Mouse (Mus musculus) spleen, postnatal 14 days (tissue): Measurements from ENCODE around the gene Usp33.

Experiments used
- DNase-seq, 2 experiments: peaks; one replicate each; pipeline ENCODE4 v3.0.0; 2021 to 2022; ENCODE audit warnings: low spot score in 2 of 2

The Usp33 gene

GRCm38 (mm10) chr3:152342961-152343517, 3.2 kb upstream of the Usp33 start:
- no peak for DNase-seq

- no peak for DNase-seq
These were observed 409 bp downstream of the Usp33 start for GRCm38 (mm10) chr3:152346633-152347141.

GRCm38 (mm10) chr3:152347227-152347626, 949 bp downstream of the Usp33 start:
- DNase-seq: no peak

GRCm38 (mm10) chr3:152348011-152348830, 1.9 kb downstream of the Usp33 start:
- DNase-seq: no peak

GRCm38 (mm10) chr3:152350431-152350830, 4.2 kb downstream of the Usp33 start:
- no peak for DNase-seq

GRCm38 (mm10) chr3:152350966-152351365, 4.7 kb downstream of the Usp33 start:
- DNase-seq: no peak

GRCm38 (mm10) chr3:152352289-152352688, 6.0 kb downstream of the Usp33 start:
- no peak for DNase-seq

- no peak for DNase-seq
These were observed 7.3 kb downstream of the Usp33 start for GRCm38 (mm10) chr3:152353434-152354177.

- DNase-seq: peak in 1 of 2 experiments; percentile 13
These were observed 9.1 kb downstream of the Usp33 start for GRCm38 (mm10) chr3:152355361-152355760.

GRCm38 (mm10) chr3:152356751-152357150, 10.5 kb downstream of the Usp33 start:
- no peak for DNase-seq

GRCm38 (mm10) chr3:152359151-152359550, 12.9 kb downstream of the Usp33 start:
- no peak for DNase-seq

- no peak for DNase-seq
These were observed 17.9 kb downstream of the Usp33 start for GRCm38 (mm10) chr3:152364181-152364580.

- no peak for DNase-seq
These were observed 29.8 kb downstream of the Usp33 start for GRCm38 (mm10) chr3:152376063-152376462.

- DNase-seq: no peak
These were observed 37.8 kb downstream of the Usp33 start for GRCm38 (mm10) chr3:152384106-152384505.

GRCm38 (mm10) chr3:152395350-152396277, 49.3 kb downstream of the Usp33 start, which contains the start of gene Zzz3:
Gene Zzz3, plus strand, starts transcription at chr3:152395473.
- DNase-seq: peak; percentile 83 to 86

GRCm38 (mm10) chr3:152396278-152396987, 50.2 kb downstream of the Usp33 start:
- peak; percentile 97 for DNase-seq

- peak in 1 of 2 experiments; percentile 14 for DNase-seq
These were observed 50.7 kb downstream of the Usp33 start for GRCm38 (mm10) chr3:152396988-152397314.

GRCm38 (mm10) chr3:152397335-152397940, 51.2 kb downstream of the Usp33 start:
- DNase-seq: no peak

GRCm38 (mm10) chr3:152400441-152400840, 54.2 kb downstream of the Usp33 start:
- DNase-seq: no peak

GRCm38 (mm10) chr3:152400875-152401274, 54.6 kb downstream of the Usp33 start:
- DNase-seq: no peak
